Mouse (Mus musculus) MEL (cell line): Measurements from ENCODE around the gene Rock2. TPM values are rescaled to one million over a fixed set of nuclear protein-coding genes. Genes with fewer than 3 reads are reported as not detected.

Experiments used
- DNase-seq: peaks from one replicate; pipeline ENCODE4 v3.0.0; 2011; ENCODE audit warnings: low read depth, low spot score
- H3K27ac ChIP-seq: 2 replicates; pipeline ENCODE4 v1.5.1; 2012; ENCODE audit warnings: low read depth, mild to moderate bottlenecking, control low read depth, low read length, moderate library complexity; ENCODE audit not compliant: control insufficient read depth
- H3K27me3 ChIP-seq, 2 experiments: fragments of 150-350 bp in 1 of 2; sonication (generic) in 1 of 2; 2 replicates each; pipeline ENCODE4 v1.6.1; 2012; ENCODE audit warnings: low read length in 2 of 2, mild to moderate bottlenecking in 2 of 2, improper control_type of control experiment in 1 of 2, moderate library complexity in 1 of 2; ENCODE audit not compliant: insufficient read depth in 2 of 2, control insufficient read depth in 1 of 2
- H3K36me3 ChIP-seq, 2 experiments: 2 replicates each; pipeline ENCODE4 v1.6.1; 2012 to 2014; ENCODE audit warnings: low read length in 2 of 2, improper control_type of control experiment in 1 of 2, inconsistent platforms in 1 of 2, mild to moderate bottlenecking in 1 of 2; ENCODE audit not compliant: insufficient read depth in 2 of 2, control insufficient read depth in 1 of 2
- H3K4me1 ChIP-seq, 2 experiments: fragments of 150-350 bp in 1 of 2; sonication (generic) in 1 of 2; 2 replicates each; pipeline ENCODE4 v1.6.1; 2012; ENCODE audit warnings: low read length in 2 of 2, improper control_type of control experiment in 1 of 2, mild to moderate bottlenecking in 1 of 2; ENCODE audit not compliant: insufficient read depth in 2 of 2, control insufficient read depth in 1 of 2
- H3K4me3 ChIP-seq, 2 experiments: fragments of 150-350 bp in 1 of 2; sonication (generic) in 1 of 2; 2 replicates each; pipeline ENCODE4 v1.5.1; 2012; ENCODE audit warnings: low read depth in 2 of 2, low read length in 2 of 2, mild to moderate bottlenecking in 2 of 2, moderate library complexity in 2 of 2, control low read depth in 1 of 2, improper control_type of control experiment in 1 of 2; ENCODE audit not compliant: control insufficient read depth in 1 of 2, insufficient read depth in 1 of 2
- H3K79me2 ChIP-seq: 2 replicates; pipeline ENCODE4 v1.6.1; 2012; ENCODE audit warnings: mild to moderate bottlenecking, low read length, moderate library complexity; ENCODE audit not compliant: control insufficient read depth, poor library complexity, insufficient read depth
- H3K9ac ChIP-seq: 2 replicates; pipeline ENCODE4 v1.6.1; 2012; ENCODE audit warnings: low read depth, mild to moderate bottlenecking, control low read depth, low read length, moderate library complexity; ENCODE audit not compliant: control insufficient read depth, poor library complexity, severe bottlenecking
- H3K9me3 ChIP-seq: fragments of 150-350 bp; sonication (generic); replicated peaks from 2 replicates; pipeline ENCODE4 v1.6.1; 2012; ENCODE audit warnings: mild to moderate bottlenecking, low read length, improper control_type of control experiment, moderate library complexity; ENCODE audit not compliant: insufficient read depth
- BHLHE40 ChIP-seq: IDR thresholded peaks from 2 replicates; pipeline ENCODE4 v1.6.1; 2012; ENCODE audit warnings: low read depth, mild to moderate bottlenecking, inconsistent platforms, low read length, improper control_type of control experiment, borderline replicate concordance
- E2F4 ChIP-seq: IDR thresholded peaks from 2 replicates; pipeline ENCODE4 v1.6.1; 2011; ENCODE audit warnings: low read depth, low read length, improper control_type of control experiment, borderline replicate concordance
- ELF1 ChIP-seq: IDR thresholded peaks from 2 replicates; pipeline ENCODE4 v1.6.1; 2014; ENCODE audit warnings: low read depth, mild to moderate bottlenecking, inconsistent platforms, low read length, improper control_type of control experiment, moderate library complexity
- GABPA ChIP-seq: IDR thresholded peaks from 2 replicates; pipeline ENCODE4 v1.6.1; 2012; ENCODE audit warnings: low read depth, mild to moderate bottlenecking, inconsistent platforms, low read length, improper control_type of control experiment, moderate library complexity
- KAT2A ChIP-seq: conservative IDR thresholded peaks from 2 replicates; pipeline ENCODE4 v1.6.1; 2012; ENCODE audit warnings: low read depth, low read length, improper control_type of control experiment, inconsistent platforms
- MAFK ChIP-seq: IDR thresholded peaks from 2 replicates; pipeline ENCODE4 v1.6.1; 2011; ENCODE audit warnings: low read depth, mild to moderate bottlenecking, low read length, improper control_type of control experiment, borderline replicate concordance
- MAX ChIP-seq: IDR thresholded peaks from 2 replicates; pipeline ENCODE4 v1.6.1; 2011; ENCODE audit warnings: low read length, improper control_type of control experiment
- MXI1 ChIP-seq: IDR thresholded peaks from 2 replicates; pipeline ENCODE4 v1.6.1; 2011; ENCODE audit warnings: mild to moderate bottlenecking, low read depth, low read length, improper control_type of control experiment
- MYB ChIP-seq: IDR thresholded peaks from 2 replicates; pipeline ENCODE4 v1.6.1; 2011; ENCODE audit warnings: mild to moderate bottlenecking, low read depth, low read length, improper control_type of control experiment
- NELFE ChIP-seq: IDR thresholded peaks from 2 replicates; pipeline ENCODE4 v1.6.1; 2011; ENCODE audit warnings: low read depth, low read length, improper control_type of control experiment
- NRF1 ChIP-seq: IDR thresholded peaks from 2 replicates; pipeline ENCODE4 v1.6.1; 2014; ENCODE audit warnings: low read depth, mild to moderate bottlenecking, inconsistent platforms, low read length, improper control_type of control experiment, moderate library complexity; ENCODE audit not compliant: poor library complexity, insufficient read depth, severe bottlenecking
- POLR2A ChIP-seq, 2 experiments: IDR thresholded peaks; 2 replicates each; pipeline ENCODE4 v1.6.1; 2011 to 2012; ENCODE audit warnings: low read length in 2 of 2, mild to moderate bottlenecking in 2 of 2, control low read depth in 1 of 2, improper control_type of control experiment in 1 of 2, low read depth in 1 of 2, moderate library complexity in 1 of 2; ENCODE audit not compliant: control insufficient read depth in 1 of 2, insufficient read depth in 1 of 2, poor library complexity in 1 of 2
- POLR2AphosphoS2 ChIP-seq: IDR thresholded peaks from 2 replicates; pipeline ENCODE4 v1.6.1; 2011; ENCODE audit warnings: low read length, improper control_type of control experiment
- POLR2AphosphoS5 ChIP-seq: IDR thresholded peaks from 2 replicates; pipeline ENCODE4 v1.6.1; 2012; ENCODE audit warnings: low read depth, borderline replicate concordance, mild to moderate bottlenecking, inconsistent platforms, low read length, moderate library complexity, mixed read lengths
- RCOR1 ChIP-seq: IDR thresholded peaks from 2 replicates; pipeline ENCODE4 v1.6.1; 2012; ENCODE audit warnings: low read depth, mild to moderate bottlenecking, inconsistent platforms, low read length, improper control_type of control experiment
- TBP ChIP-seq: IDR thresholded peaks from 2 replicates; pipeline ENCODE4 v1.8.0; 2011; ENCODE audit warnings: low read depth, low read length, improper control_type of control experiment
- ZNF384 ChIP-seq: IDR thresholded peaks from 2 replicates; pipeline ENCODE4 v1.6.1; 2012; ENCODE audit warnings: low read depth, mild to moderate bottlenecking, inconsistent platforms, low read length, improper control_type of control experiment
- polyA plus RNA-seq, 2 experiments: library from polyadenylated mRNA; stranded (reverse) in 1 of 2; unstranded in 1 of 2; fragments of >175 nt in 1 of 2; fragments of >200 nt in 1 of 2; gene quantifications; 2 replicates each; pipeline versions ENCODE4 v1.2.1 to v1.2.4; 2012; ENCODE audit warnings: low replicate concordance in 2 of 2, low read depth in 1 of 2; ENCODE audit not compliant: insufficient read length in 2 of 2, insufficient read depth in 1 of 2, missing spikeins in 1 of 2
- total RNA-seq: library from RNA; depleted of rRNA; stranded (reverse); fragments of 300-350 nt; gene quantifications from 2 replicates; pipeline ENCODE4 v1.2.3, GENCODE M21; 2012

The Rock2 gene
- total and polyA plus RNA-seq, 3 experiments: 10.9 to 46.4 (median 14.4) TPM

DNA sequence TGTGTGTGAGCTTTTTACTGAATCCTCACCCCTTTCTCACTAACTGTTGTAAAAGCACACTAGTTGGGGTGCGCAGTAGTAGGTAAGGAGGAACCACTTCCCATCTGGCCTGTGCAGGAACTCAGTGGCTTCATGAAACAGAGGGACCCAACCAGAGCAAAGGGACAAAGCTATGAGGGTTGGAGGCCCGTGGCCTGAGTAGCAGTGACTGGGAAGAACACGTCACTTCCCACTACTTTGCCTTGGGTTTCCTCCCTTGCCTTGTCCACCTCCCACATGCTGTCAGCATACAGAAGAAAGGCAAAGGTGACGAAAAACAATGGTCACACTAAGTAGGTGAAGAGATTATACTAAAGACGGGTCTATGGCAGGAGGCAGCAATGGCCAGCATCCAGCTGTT, 101.6 kb downstream of the Rock2 start:
- no peak for DNase-seq
- no peak for TF ChIP-seq BHLHE40
- no peak for TF ChIP-seq MAX
- TF ChIP-seq POLR2AphosphoS2: no peak
- no peak for TF ChIP-seq MAFK
- TF ChIP-seq RCOR1: no peak
- no peak for TF ChIP-seq KAT2A
- TF ChIP-seq POLR2A (IDR thresholded peaks at IDR 0.05; ENCODE audit: control insufficient read depth in 1 of 2, insufficient read depth in 1 of 2, low read depth in 1 of 2, low read length in 2 of 2, poor library complexity in 1 of 2): no peak
- TF ChIP-seq NELFE: no peak
- TF ChIP-seq NRF1: no peak
- TF ChIP-seq TBP: no peak
- TF ChIP-seq ELF1: no peak
- no peak for TF ChIP-seq MYB
- TF ChIP-seq ZNF384: no peak
- no peak overlapping the region for H3K9ac ChIP-seq
- H3K79me2 ChIP-seq: no peaks in the 10 kb centered on the region; the same call in 1 of the 2 replicates
- H3K27ac ChIP-seq: no peak overlapping the region
- H3K27me3 ChIP-seq: no peaks in the 10 kb centered on the region
- no peak overlapping the region for H3K4me3 ChIP-seq
- H3K36me3 ChIP-seq: no peaks in the 10 kb centered on the region; a peak in 2 of 4 replicates
- no peaks in the 10 kb centered on the region for H3K9me3 ChIP-seq
- peaks cover 3 to 13% of the 10 kb centered on the region in 2 experiments; a peak in 3 of 4 replicates for H3K4me1 ChIP-seq

DNA sequence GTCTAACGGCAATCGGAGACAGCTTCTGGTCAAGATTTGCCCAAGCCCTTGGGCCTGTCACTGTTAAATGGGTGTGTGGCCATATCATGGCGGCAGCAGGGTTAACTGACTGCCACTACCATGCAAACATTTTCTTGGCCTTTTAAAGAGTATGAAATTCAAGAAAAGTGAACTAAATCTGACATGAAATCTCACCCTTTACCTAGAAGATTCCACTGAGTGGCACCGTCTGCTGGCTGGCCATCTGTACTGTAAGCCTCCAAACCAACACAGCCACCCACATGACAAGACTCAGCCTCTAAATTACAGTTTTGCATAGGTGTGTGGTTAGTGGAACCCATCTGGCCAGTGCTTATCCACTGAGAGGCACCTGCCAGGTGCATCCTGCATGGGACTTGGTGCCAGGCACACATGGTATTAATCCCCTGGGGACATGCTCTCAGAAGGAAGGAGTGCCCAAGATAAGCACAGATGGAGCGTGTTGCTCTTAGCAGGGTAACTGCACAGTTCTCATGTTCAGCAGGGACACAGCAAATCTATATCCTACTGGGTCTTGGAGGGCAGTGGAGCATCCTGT, 102.3 kb downstream of the Rock2 start:
- Histone ChIP-seq H3K9ac (no peak overlapping the region), H3K4me1 (peaks cover 3 to 13% of the 10 kb centered on the region in 2 experiments; a peak in 3 of 4 replicates), H3K27me3 (no peaks in the 10 kb centered on the region), H3K27ac (no peak overlapping the region), H3K79me2 (no peaks in the 10 kb centered on the region; the same call in 1 of the 2 replicates), H3K36me3 (no peaks in the 10 kb centered on the region; a peak in 2 of 4 replicates), H3K4me3 (no peak overlapping the region), H3K9me3 (no peaks in the 10 kb centered on the region)
- DNase-seq: no peak
- TF ChIP-seq TBP: no peak
- no peak for TF ChIP-seq POLR2AphosphoS5
- TF ChIP-seq NELFE: no peak
- no peak for TF ChIP-seq GABPA
- no peak for TF ChIP-seq MXI1
- no peak for TF ChIP-seq POLR2AphosphoS2
- no peak for TF ChIP-seq KAT2A
- no peak for TF ChIP-seq RCOR1
- no peak for TF ChIP-seq POLR2A (IDR thresholded peaks at IDR 0.05; ENCODE audit: control insufficient read depth in 1 of 2, insufficient read depth in 1 of 2, low read depth in 1 of 2, low read length in 2 of 2, poor library complexity in 1 of 2)
- no peak for TF ChIP-seq E2F4
